Mouse (Mus musculus) forebrain, embryonic 12.5 days (tissue): ENCODE results near the gene Agpat3. TPM values are rescaled to one million over a fixed set of nuclear protein-coding genes. Genes with fewer than 3 reads are reported as not detected.

Experiments used
- ATAC-seq: fragments of 200-750 bp; cut with Nextera tagmentation; 2 replicates; pipeline ENCODE4 v1.8.0; 2017; ENCODE audit warnings: moderate TSS enrichment; ENCODE audit not compliant: low FRiP score
- H3K27ac ChIP-seq: fragments of 300-500 bp; sonication (generic); 2 replicates; pipeline ENCODE4 v1.5.1; 2016; ENCODE audit warnings: mild to moderate bottlenecking
- H3K27me3 ChIP-seq: fragments of 300-500 bp; sonication (generic); 2 replicates; pipeline ENCODE4 v1.6.1; 2016; ENCODE audit warnings: mild to moderate bottlenecking
- H3K36me3 ChIP-seq: fragments of 300-500 bp; sonication (generic); replicated peaks from 2 replicates; pipeline ENCODE4 v1.6.1; 2016; ENCODE audit warnings: mild to moderate bottlenecking
- H3K4me1 ChIP-seq: fragments of 300-500 bp; sonication (generic); 2 replicates; pipeline ENCODE4 v1.6.1; 2016
- H3K4me2 ChIP-seq: fragments of 300-500 bp; sonication (generic); 2 replicates; pipeline ENCODE4 v1.6.1; 2016; ENCODE audit warnings: mild to moderate bottlenecking, moderate library complexity
- H3K4me3 ChIP-seq: fragments of 300-500 bp; sonication (generic); replicated peaks from 2 replicates; pipeline ENCODE4 v1.5.1; 2016; ENCODE audit warnings: mild to moderate bottlenecking
- H3K9ac ChIP-seq: fragments of 300-500 bp; sonication (generic); 2 replicates; pipeline ENCODE4 v1.6.1; 2016; ENCODE audit warnings: mild to moderate bottlenecking
- H3K9me3 ChIP-seq: fragments of 300-500 bp; sonication (generic); 2 replicates; pipeline ENCODE4 v1.6.1; 2016
- WGBS: fragments of 180-500 bp; shearing (Covaris S2); methylation state at CpG from one replicate; pipeline ENCODE4 v1.1.7; 2016; 5-methylcytosine and 5-hydroxymethylcytosine counted together
- polyA plus RNA-seq: library from polyadenylated mRNA; unstranded; fragments of >200 nt; fragmentation: Nextera tagmentation; extraction: Ambion mirVana; gene quantifications from 2 replicates; pipeline ENCODE4 v1.2.1, GENCODE M21; 2016

Gene Agpat3
- 52.5 and 58.0 TPM in 2 replicates for polyA plus RNA-seq

GRCm38 (mm10) chr10:78351887-78352665 lies at the start of gene Agpat3:
TSS of gene Agpat3 (minus strand) at chr10:78352489.
- H3K9ac ChIP-seq, result peak within 1 kb of the TSS; percentile 98
- H3K4me2 ChIP-seq, result peak within 1 kb of the TSS; percentile 79
- WGBS, result under 1% methylated on average over 61 of the region's 113 CpGs
- H3K27ac ChIP-seq, result peak within 1 kb of the TSS; percentile 71
- peak; percentile 79 for ATAC-seq
- H3K4me1 ChIP-seq, result peaks cover 27% of the 10 kb centered on the region
- peak within 1 kb of the TSS; percentile 88 for H3K4me3 ChIP-seq
- H3K27me3 ChIP-seq, result 0 out of 2 replicates have a peak, but pooled peaks cover 5% of the 10 kb centered on the region
- H3K36me3 ChIP-seq, result no peaks in the 10 kb centered on the region; the same call in 1 of the 2 replicates
- no peaks in the 10 kb centered on the region for H3K9me3 ChIP-seq

GRCm38 (mm10) chr10:78401127-78401526 lies 48.8 kb upstream of the Agpat3 start:
- H3K27me3 ChIP-seq, result no peaks in the 10 kb centered on the region

GRCm38 (mm10) chr10:78399090-78399657 lies 46.9 kb upstream of the Agpat3 start:
- ATAC-seq, result no peak
- 45% methylated on average over 17 of the region's 17 CpGs for WGBS
- peaks cover 20% of the 10 kb centered on the region for H3K4me1 ChIP-seq
- H3K4me3 ChIP-seq, result no peak overlapping the region
- H3K4me2 ChIP-seq, result no peak overlapping the region
- H3K9me3 ChIP-seq, result no peaks in the 10 kb centered on the region
- H3K27me3 ChIP-seq, result no peaks in the 10 kb centered on the region
- peaks cover 52% of the 10 kb centered on the region for H3K36me3 ChIP-seq
- H3K27ac ChIP-seq, result no peak overlapping the region
- no peak overlapping the region for H3K9ac ChIP-seq

More at GRCm38 (mm10) chr10:78401127-78401526, 48.8 kb upstream of the Agpat3 start:
- Histone ChIP-seq H3K4me1 (peaks cover 11% of the 10 kb centered on the region), H3K4me2 (no peak overlapping the region), H3K4me3 (no peak overlapping the region), H3K9ac (no peak overlapping the region), H3K9me3 (no peaks in the 10 kb centered on the region), H3K36me3 (peaks cover 69% of the 10 kb centered on the region), H3K27ac (no peak overlapping the region)
- ATAC-seq, result no peak
- WGBS, result 94% methylated on average over 2 of the region's 2 CpGs

- peaks cover 26% of the 10 kb centered on the region for H3K36me3 ChIP-seq
- ATAC-seq, result 0 out of 2 replicates have a peak, but pooled peaks have one; percentile 17
- 0 out of 2 replicates have a peak overlapping the region, but pooled peaks have one; percentile 9 for H3K9ac ChIP-seq
- no peaks in the 10 kb centered on the region for H3K9me3 ChIP-seq
- no peak overlapping the region for H3K4me3 ChIP-seq
- H3K4me2 ChIP-seq, result no peak overlapping the region
- 57% methylated on average over 4 of the region's 4 CpGs for WGBS
- H3K4me1 ChIP-seq, result peaks cover 25% of the 10 kb centered on the region
- H3K27ac ChIP-seq, result no peak overlapping the region
- peaks cover 13% of the 10 kb centered on the region for H3K27me3 ChIP-seq
These were observed 44.3 kb upstream of the Agpat3 start for GRCm38 (mm10) chr10:78396625-78396885.

GRCm38 (mm10) chr10:78395819-78396624 lies 43.7 kb upstream of the Agpat3 start:
- peak; percentile 88 for ATAC-seq
- 2% methylated on average over 17 of the region's 17 CpGs for WGBS

GRCm38 (mm10) chr10:78395377-78395776 lies 43.1 kb upstream of the Agpat3 start:
- Histone ChIP-seq H3K27me3 (peaks cover 25% of the 10 kb centered on the region), H3K36me3 (peaks cover 14% of the 10 kb centered on the region), H3K4me2 (no peak overlapping the region; the same call in 1 of the 2 replicates), H3K27ac (0 out of 2 replicates have a peak overlapping the region, but pooled peaks have one; percentile 47), H3K4me3 (no peak overlapping the region), H3K9me3 (no peaks in the 10 kb centered on the region), H3K4me1 (peaks cover 25% of the 10 kb centered on the region), H3K9ac (0 out of 2 replicates have a peak overlapping the region, but pooled peaks have one; percentile 1)
- ATAC-seq, result no peak
- 81% methylated on average over 3 of the region's 3 CpGs for WGBS

More at GRCm38 (mm10) chr10:78395819-78396624, 43.7 kb upstream of the Agpat3 start:
- Histone ChIP-seq H3K4me1 (peaks cover 25% of the 10 kb centered on the region), H3K9ac (0 out of 2 replicates have a peak overlapping the region, but pooled peaks have one; percentile 9), H3K27me3 (peaks cover 18% of the 10 kb centered on the region), H3K4me3 (peak overlapping the region; percentile 10; the same call in 1 of the 2 replicates), H3K27ac (peak overlapping the region; percentile 47; the same call in 1 of the 2 replicates), H3K36me3 (peaks cover 20% of the 10 kb centered on the region), H3K9me3 (no peaks in the 10 kb centered on the region), H3K4me2 (peak overlapping the region; percentile 35)

GRCm38 (mm10) chr10:78392072-78392471 lies 39.8 kb upstream of the Agpat3 start:
- no peak overlapping the region for H3K9ac ChIP-seq
- peaks cover 15% of the 10 kb centered on the region for H3K4me1 ChIP-seq
- no peak overlapping the region for H3K4me3 ChIP-seq
- H3K9me3 ChIP-seq, result no peaks in the 10 kb centered on the region
- peak overlapping the region; percentile 22 for H3K4me2 ChIP-seq
- peaks cover 44% of the 10 kb centered on the region for H3K27me3 ChIP-seq
- no peak overlapping the region for H3K27ac ChIP-seq
- 2% methylated on average over 18 of the region's 18 CpGs for WGBS
- ATAC-seq, result 0 out of 2 replicates have a peak, but pooled peaks have one; percentile 18
- no peaks in the 10 kb centered on the region for H3K36me3 ChIP-seq

GRCm38 (mm10) chr10:78390982-78391470 lies 38.7 kb upstream of the Agpat3 start:
- H3K9ac ChIP-seq, result no peak overlapping the region
- WGBS, result 11% methylated on average over 4 of the region's 4 CpGs
- H3K9me3 ChIP-seq, result no peaks in the 10 kb centered on the region
- no peak for ATAC-seq
- peaks cover 44% of the 10 kb centered on the region for H3K27me3 ChIP-seq
- no peak overlapping the region for H3K4me3 ChIP-seq
- peaks cover 13% of the 10 kb centered on the region for H3K4me1 ChIP-seq
- no peaks in the 10 kb centered on the region for H3K36me3 ChIP-seq
- no peak overlapping the region for H3K27ac ChIP-seq
- no peak overlapping the region for H3K4me2 ChIP-seq

GRCm38 (mm10) chr10:78388216-78388980 lies 36.1 kb upstream of the Agpat3 start:
- H3K36me3 ChIP-seq, result no peaks in the 10 kb centered on the region
- H3K27ac ChIP-seq, result no peak overlapping the region
- peaks cover 44% of the 10 kb centered on the region for H3K27me3 ChIP-seq
- H3K9me3 ChIP-seq, result no peaks in the 10 kb centered on the region
- 63% methylated on average over 20 of the region's 20 CpGs for WGBS
- H3K9ac ChIP-seq, result no peak overlapping the region
- no peak overlapping the region for H3K4me2 ChIP-seq
- H3K4me3 ChIP-seq, result no peak overlapping the region
- H3K4me1 ChIP-seq, result peaks cover 5% of the 10 kb centered on the region; the same call in 1 of the 2 replicates
- ATAC-seq, result no peak

GRCm38 (mm10) chr10:78385520-78385919 lies 33.2 kb upstream of the Agpat3 start:
- no peaks in the 10 kb centered on the region for H3K9me3 ChIP-seq
- 78% methylated on average over 5 of the region's 5 CpGs for WGBS
- ATAC-seq, result no peak

GRCm38 (mm10) chr10:78383567-78383966 lies 31.3 kb upstream of the Agpat3 start:
- 80% methylated on average over 3 of the region's 3 CpGs for WGBS
- Histone ChIP-seq H3K9ac (no peak overlapping the region), H3K27me3 (peaks cover 1% of the 10 kb centered on the region), H3K4me1 (no peaks in the 10 kb centered on the region), H3K36me3 (no peaks in the 10 kb centered on the region), H3K9me3 (no peaks in the 10 kb centered on the region), H3K4me2 (no peak overlapping the region), H3K4me3 (no peak overlapping the region), H3K27ac (no peak overlapping the region)
- ATAC-seq, result no peak

More at GRCm38 (mm10) chr10:78385520-78385919, 33.2 kb upstream of the Agpat3 start:
- Histone ChIP-seq H3K4me3 (no peak overlapping the region), H3K4me1 (no peaks in the 10 kb centered on the region), H3K27me3 (peaks cover 21% of the 10 kb centered on the region), H3K4me2 (no peak overlapping the region), H3K36me3 (no peaks in the 10 kb centered on the region), H3K9ac (no peak overlapping the region), H3K27ac (no peak overlapping the region)
